Mouse (Mus musculus): Measurements from ENCODE around the gene Olfr697. TPM values are rescaled to one million over a fixed set of nuclear protein-coding genes. Genes with fewer than 3 reads are reported as not detected.

Olfr697 gene
- polyA plus RNA-seq (2017; shearing (Covaris generic)), result not detected

GRCm38 (mm10) chr7:106742343-106742742 lies at the start of gene Olfr697:
Olfr697 (minus strand) TSS chr7:106742443.

DNA sequence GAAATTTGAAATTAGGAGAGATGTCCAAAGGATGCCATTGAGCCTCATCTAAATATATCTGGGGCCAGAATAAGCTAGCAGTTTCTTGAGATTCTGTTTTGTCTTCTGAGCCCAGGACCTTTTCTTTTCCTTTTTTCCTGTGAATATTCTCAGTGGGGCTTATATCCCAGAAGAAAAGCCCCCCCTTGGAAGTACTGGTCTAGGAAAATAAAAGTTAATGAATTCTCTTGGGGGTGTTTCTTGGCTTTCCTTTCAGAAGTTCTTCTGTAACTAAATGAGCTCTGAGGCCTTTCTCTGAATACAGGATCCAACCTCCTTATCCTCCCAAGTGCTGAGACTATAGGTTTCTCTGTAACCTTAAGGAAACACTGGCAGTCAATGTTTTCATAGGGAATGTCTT lies 13.1 kb upstream of the Olfr697 start, which contains the start of gene Olfr698:
Gene Olfr698, minus strand, starts transcription at position 101 of the 400 bp plus-strand sequence.

DNA sequence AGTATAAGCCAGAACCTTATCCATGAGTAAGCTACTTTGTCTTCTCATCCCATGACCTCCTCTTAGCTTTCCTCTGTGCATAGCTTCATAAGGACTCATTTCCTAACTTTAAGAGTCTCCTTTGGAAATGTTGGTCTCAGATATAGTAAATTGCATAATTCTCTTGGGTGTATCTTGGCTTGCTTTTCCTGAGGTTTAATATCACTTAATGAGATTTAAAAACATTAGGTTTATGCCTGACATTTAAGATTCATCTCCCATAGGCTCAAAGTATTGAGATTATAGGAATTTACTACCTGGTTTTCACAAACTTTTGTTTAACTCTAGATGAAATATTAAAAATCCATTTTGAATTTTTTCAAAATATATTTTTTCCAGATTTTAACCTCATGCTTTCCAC lies 25.9 kb downstream of the Olfr697 start, which contains the start of gene Olfr695:
Gene Olfr695, minus strand, starts transcription at position 101 of the 400 bp plus-strand sequence.

DNA sequence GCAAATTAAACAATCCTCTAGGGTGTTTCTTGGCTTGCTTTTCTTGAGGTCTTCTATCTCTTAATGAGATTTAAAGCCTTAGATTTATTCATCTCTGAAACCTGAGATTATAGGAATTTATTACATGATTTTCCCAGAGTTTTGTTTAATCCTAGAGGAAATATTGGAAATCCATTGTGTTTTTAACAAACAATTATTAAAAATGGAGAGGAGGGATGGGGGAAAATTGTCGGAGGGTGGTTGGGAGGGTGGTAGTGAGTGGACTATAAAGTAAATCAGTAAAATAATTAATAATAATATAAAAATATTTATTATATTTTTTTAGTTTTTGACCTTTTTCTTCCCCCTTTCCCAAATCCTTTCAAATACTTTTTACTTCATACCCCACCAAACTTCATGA lies 50.5 kb downstream of the Olfr697 start, which contains the start of gene Olfr694:
Gene Olfr694, minus strand, starts transcription at position 101 of the 400 bp plus-strand sequence.

Other genes with a start within 250 kb of the Olfr697 start
- gene Olfr693, start 61.9 kb downstream of the Olfr697 start, polyA plus RNA-seq (2017; shearing (Covaris generic)), result not detected
- gene Olfr694, start 50.6 kb downstream of the Olfr697 start, polyA plus RNA-seq (2017; shearing (Covaris generic)), result not detected
- not detected for gene Olfr695, start 26.0 kb downstream of the Olfr697 start, polyA plus RNA-seq (2017; shearing (Covaris generic))
- gene Olfr698, start 13.0 kb upstream of the Olfr697 start, polyA plus RNA-seq (2017; shearing (Covaris generic)), result not detected
- not detected for gene Olfr699, start 50.8 kb upstream of the Olfr697 start, polyA plus RNA-seq (2017; shearing (Covaris generic))
- not detected for gene Olfr700, start 66.4 kb upstream of the Olfr697 start, polyA plus RNA-seq (2017; shearing (Covaris generic))
- not detected for gene Olfr701, start 71.7 kb upstream of the Olfr697 start, polyA plus RNA-seq (2017; shearing (Covaris generic))
- not detected for gene Olfr702, start 91.5 kb upstream of the Olfr697 start, polyA plus RNA-seq (2017; shearing (Covaris generic))
- not detected for gene Olfr703, start 100.9 kb upstream of the Olfr697 start, polyA plus RNA-seq (2017; shearing (Covaris generic))
- not detected for gene Olfr704, start 120.7 kb upstream of the Olfr697 start, polyA plus RNA-seq (2017; shearing (Covaris generic))
- not detected for gene Olfr705, start 134.4 kb upstream of the Olfr697 start, polyA plus RNA-seq (2017; shearing (Covaris generic))
- not detected for gene Olfr706, start 145.7 kb upstream of the Olfr697 start, polyA plus RNA-seq (2017; shearing (Covaris generic))
- gene Olfr707, start 158.8 kb upstream of the Olfr697 start, polyA plus RNA-seq (2017; shearing (Covaris generic)), result not detected
- gene Olfr1532-ps1, start 165.6 kb upstream of the Olfr697 start, polyA plus RNA-seq (2017; shearing (Covaris generic)), result not detected
- not detected for gene Olfr709-ps1, start 189.8 kb upstream of the Olfr697 start, polyA plus RNA-seq (2017; shearing (Covaris generic))
- not detected for gene Olfr710, start 205.9 kb upstream of the Olfr697 start, polyA plus RNA-seq (2017; shearing (Covaris generic))
- not detected for gene Olfr6, start 221.5 kb upstream of the Olfr697 start, polyA plus RNA-seq (2017; shearing (Covaris generic))
- gene Olfr711, start 233.0 kb upstream of the Olfr697 start, polyA plus RNA-seq (2017; shearing (Covaris generic)), result not detected